Mouse (Mus musculus) c-Kit-positive CD71-negative TER-119-negative erythroid progenitor cells, embryonic 14.5 days (primary cell): ENCODE results near the gene Slc22a1.

ENCODE experiments used
- DNase-seq: peaks from one replicate; pipeline ENCODE4 v3.0.0-alpha.2; 2013; ENCODE audit warnings: low read depth

Gene Slc22a1

DNA sequence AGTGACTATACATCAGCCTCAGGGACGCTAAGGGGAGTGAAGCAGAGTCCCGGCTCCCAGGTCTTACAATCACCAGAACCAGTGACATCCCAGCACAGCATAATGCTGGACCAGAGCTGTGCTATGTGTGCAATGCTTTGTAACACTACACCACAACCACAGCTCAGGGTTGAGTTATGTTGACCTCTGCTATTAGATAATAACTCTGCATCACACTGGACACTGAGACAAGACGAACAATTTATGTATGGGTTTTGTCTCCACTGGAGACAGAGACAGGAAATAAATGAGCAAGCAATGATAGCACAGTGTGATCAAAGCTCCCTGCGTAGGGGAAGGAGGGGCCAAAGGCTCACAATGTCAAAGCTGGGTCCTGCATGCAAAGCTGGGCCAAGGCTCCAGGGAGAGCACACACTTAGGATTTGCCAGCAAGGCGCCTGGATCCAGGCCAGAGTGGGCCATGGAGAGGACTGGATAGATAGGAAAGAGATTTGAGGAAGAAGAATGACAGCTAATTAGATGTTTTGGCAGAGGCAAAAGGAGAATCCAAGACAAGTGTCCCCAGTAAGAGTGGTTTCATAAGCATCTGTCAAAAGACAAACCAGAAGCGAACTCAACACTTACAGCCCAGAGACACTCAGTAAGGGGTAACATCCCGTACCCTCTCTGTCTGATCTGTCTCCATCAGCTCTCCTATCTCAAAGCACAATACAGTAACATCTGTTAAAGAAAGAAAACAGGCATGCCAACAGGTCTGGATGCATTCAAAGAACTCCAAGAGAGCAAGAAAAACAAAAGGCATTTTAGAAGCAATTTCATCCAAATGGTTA, 43.6 kb downstream of the Slc22a1 start:
- no peak for DNase-seq

DNA sequence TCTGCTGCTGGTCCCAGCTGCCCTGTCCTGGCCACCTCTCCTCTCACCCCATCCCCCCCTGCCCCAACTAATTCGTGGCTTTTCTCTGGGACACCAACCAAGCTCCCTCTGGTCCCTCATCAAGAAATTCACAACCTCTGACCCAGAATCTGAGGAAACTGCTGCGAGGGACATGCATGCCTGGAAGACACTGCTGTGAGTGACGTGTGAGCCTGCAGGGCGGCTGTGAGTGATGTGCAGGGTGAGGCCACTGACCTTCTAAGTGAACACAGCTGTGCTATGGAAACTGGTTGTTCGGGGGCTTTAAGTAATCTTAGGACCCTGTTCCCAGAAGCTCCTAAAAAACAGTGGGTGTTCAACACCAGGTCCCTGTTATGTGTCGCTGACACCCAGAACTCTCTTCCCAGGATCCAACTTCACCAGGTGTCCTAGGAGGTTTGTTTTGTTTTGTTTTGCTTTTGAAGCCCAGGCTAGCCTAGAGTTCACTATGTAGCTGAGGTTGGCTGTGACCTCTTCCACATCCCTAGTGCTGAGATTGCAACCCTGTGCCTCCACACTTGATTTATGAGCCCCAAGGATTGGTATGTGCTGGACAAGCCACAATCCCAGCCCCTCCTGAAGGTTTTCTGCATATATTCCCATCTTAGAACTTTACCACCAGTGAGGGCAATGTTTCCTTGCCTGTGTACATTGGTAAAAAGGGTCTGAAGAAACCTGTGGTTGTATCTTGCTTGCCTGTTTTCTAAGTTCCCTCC, 44.5 kb downstream of the Slc22a1 start:
- no peak for DNase-seq

DNA sequence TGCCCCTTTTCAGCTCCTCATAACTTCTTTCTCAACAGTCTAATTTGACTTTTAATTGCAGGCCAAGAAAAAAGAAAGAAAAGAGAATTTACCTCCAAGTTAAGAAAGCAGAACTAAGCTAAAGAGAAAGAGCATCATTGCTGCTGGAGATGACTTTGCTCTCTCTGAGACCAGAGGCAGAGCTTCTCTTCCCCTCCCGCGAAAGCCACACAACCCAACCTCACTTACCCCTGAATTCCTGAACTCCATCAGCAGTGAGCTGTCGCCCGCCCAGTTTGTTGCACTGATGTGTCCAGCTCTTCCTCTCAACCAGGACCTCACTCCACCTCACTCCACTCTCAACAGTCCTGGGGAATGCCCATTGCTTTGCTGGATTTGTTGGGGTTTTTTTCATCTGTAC, 47.6 kb downstream of the Slc22a1 start:
- DNase-seq, result no peak

DNA sequence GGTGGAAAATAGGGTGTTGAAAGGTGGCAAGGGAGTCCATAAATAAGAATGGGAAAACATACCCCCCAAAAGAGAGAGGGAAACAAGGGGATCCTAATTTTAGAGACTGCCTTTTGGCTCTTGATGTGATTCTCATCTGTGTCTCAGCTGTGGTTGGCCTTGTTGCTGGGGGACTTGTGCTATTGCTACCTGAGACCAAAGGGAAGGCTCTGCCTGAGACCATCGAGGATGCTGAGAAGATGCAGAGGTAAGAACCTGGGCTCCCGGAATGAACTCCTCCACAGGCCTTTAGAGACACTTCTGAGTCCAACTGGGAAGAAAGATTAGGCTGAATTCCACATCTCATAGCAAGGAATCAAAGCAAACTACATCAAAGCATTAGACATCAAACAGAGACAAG, 56.0 kb downstream of the Slc22a1 start:
- no peak for DNase-seq

DNA sequence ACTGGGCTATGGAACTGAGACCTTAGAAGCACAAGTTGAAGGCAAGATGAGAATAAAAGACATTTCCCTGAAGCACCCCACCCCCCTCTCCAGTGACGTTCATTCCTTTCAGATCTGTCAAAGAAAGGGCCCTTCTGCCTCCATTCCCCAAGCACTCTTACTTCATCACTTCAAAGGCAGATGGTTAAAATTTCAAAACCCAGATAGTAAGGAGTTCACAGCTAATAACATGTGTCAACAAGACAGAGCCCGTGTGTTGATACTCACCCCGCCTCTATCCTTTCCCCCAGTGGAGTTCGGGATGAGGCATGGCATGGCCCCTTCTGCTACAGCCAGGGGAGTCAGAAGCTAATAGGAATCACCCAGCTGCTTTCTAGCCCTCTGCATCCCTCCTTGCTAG, 60.2 kb downstream of the Slc22a1 start:
- DNase-seq, result no peak

DNA sequence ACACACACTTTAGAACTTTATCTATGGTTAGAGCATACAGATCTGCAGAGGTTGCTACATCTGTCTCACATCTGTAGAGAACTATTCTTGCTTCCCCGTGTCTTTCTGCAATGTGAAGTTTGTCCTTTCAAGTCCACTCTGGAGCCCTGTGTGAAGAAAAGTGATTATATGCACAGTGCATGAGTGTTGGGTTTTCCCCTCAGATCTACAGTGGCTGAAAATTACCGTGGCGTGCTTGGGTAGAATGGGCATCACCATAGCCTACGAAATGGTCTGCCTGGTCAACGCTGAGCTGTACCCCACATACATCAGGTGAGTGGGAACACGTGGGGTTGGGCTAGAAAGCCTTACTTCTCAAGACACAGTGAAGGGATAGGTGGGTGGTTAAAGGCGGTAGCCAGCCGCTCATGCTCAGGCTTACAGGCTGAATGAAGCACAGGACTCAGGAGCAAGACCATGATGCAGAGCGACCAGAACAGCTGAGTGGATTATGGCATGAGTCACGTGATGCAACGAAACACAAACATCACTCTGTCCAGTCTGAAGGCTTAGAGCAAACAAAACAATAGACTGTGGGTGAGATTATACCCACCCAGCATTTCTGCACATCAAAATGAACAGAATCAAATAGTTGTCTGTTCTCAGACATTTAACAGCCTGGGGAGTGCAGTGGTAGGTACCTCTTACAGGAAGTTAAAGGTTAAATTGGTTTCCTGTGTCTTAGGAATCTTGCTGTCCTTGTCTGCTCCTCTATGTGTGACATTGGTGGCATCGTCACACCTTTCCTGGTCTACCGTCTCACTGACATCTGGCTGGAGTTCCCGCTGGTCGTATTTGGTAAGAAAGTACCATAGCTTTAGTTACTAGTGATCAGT, 60.9 kb downstream of the Slc22a1 start:
- DNase-seq, result no peak

DNA sequence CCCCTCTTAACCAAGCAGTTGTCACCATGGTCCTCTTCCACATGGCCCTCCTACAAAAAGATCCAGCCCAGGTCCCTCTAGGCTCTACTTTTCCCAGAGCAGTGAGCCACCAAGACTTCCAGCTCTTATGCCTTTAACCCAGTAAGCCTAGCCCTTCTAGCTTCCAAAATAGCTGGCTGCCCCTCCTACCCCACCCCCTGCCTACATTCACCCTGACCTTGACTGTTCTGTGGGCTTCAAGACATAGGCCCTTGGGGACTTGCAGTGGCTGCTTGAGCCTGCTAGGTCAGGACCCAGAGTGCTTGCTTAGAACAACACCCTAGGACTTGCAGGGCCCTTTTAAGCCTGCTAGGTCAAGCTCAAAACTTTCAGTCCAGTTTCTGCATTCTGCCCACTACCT, 68.4 kb downstream of the Slc22a1 start:
- no peak for DNase-seq

DNA sequence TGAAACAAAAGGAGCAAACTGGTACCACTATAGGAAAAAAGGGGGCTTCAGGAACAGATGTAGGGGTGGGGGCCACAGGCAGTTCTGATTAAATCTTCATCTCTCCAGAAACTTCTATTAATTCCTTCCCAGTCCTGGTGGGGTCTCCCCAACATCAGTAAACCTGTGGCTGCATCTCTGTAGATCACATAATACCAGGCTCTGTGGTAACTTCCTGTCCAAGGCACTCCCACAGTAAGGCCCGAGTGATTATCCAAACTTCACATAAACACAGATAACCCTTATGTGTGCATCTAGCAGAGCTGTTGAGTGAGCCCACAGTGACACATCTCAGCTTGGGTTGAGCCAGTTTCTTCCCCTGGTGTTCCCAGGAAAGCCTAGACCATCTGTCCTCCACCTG, 69.0 kb downstream of the Slc22a1 start:
- DNase-seq, result no peak
